Mouse (Mus musculus) midbrain, postnatal 0 days (tissue): Measurements from ENCODE around the gene Slc7a1. TPM values are rescaled to one million over a fixed set of nuclear protein-coding genes. Genes with fewer than 3 reads are reported as not detected.

ENCODE experiments used
- ATAC-seq: fragments of 200-750 bp; cut with Nextera tagmentation; 2 replicates; pipeline ENCODE4 v1.8.0; 2017; ENCODE audit warnings: moderate number of reproducible peaks, mild to moderate bottlenecking, moderate TSS enrichment, moderate library complexity; ENCODE audit not compliant: low FRiP score
- DNase-seq: peaks from one replicate; pipeline ENCODE4 v3.0.0-alpha.2; 2015; ENCODE audit warnings: low spot score
- H3K27ac ChIP-seq: fragments of 300-500 bp; sonication (generic); 2 replicates; pipeline ENCODE4 v1.5.1; 2014; ENCODE audit warnings: low read depth, mild to moderate bottlenecking, low read length, mixed read lengths
- H3K27me3 ChIP-seq: fragments of 300-500 bp; sonication (generic); 2 replicates; pipeline ENCODE4 v1.6.1; 2014; ENCODE audit warnings: low read length, control low read depth, mixed read lengths; ENCODE audit not compliant: insufficient read depth
- H3K36me3 ChIP-seq: fragments of 300-500 bp; sonication (generic); 2 replicates; pipeline ENCODE4 v1.6.1; 2014; ENCODE audit warnings: low read length, control low read depth, mixed read lengths; ENCODE audit not compliant: insufficient read depth
- H3K4me1 ChIP-seq: fragments of 300-500 bp; sonication (generic); 2 replicates; pipeline ENCODE4 v1.6.1; 2014; ENCODE audit warnings: mild to moderate bottlenecking, control low read depth, antibody characterized with exemption, low read length, mixed read lengths; ENCODE audit not compliant: insufficient read depth
- H3K4me2 ChIP-seq: fragments of 300-500 bp; sonication (generic); 2 replicates; pipeline ENCODE4 v1.6.1; 2014; ENCODE audit warnings: low read depth, mild to moderate bottlenecking, low read length, mixed read lengths; ENCODE audit not compliant: poor library complexity, severe bottlenecking
- H3K4me3 ChIP-seq: fragments of 300-500 bp; sonication (generic); 2 replicates; pipeline ENCODE4 v1.5.1; 2014; ENCODE audit warnings: low read depth, mild to moderate bottlenecking, low read length, moderate library complexity
- H3K9ac ChIP-seq: fragments of 300-500 bp; sonication (generic); replicated peaks from 2 replicates; pipeline ENCODE4 v1.6.1; 2014; ENCODE audit warnings: mild to moderate bottlenecking, low read length, moderate library complexity, mixed read lengths; ENCODE audit not compliant: poor library complexity, severe bottlenecking
- H3K9me3 ChIP-seq: fragments of 300-500 bp; sonication (generic); 2 replicates; pipeline ENCODE4 v1.6.1; 2016; ENCODE audit warnings: low read length, control low read depth
- CTCF ChIP-seq: IDR thresholded peaks from 2 replicates; pipeline ENCODE4 v1.5.1; 2016; ENCODE audit warnings: antibody characterized with exemption, mild to moderate bottlenecking
- WGBS: fragments of 180-500 bp; shearing (Covaris S2); extraction: QIAGEN DNeasy Blood & Tissue Kit; methylation state at CpG from one replicate; pipeline ENCODE4 v1.1.7; 2014; 5-methylcytosine and 5-hydroxymethylcytosine counted together
- polyA plus RNA-seq: library from polyadenylated mRNA; unstranded; fragments of >200 nt; fragmentation: Nextera tagmentation; extraction: Ambion mirVana; gene quantifications from 2 replicates; pipeline ENCODE4 v1.2.1, GENCODE M21; 2015
- total RNA-seq: library from RNA; depleted of rRNA; stranded (reverse); fragments of >200 nt; gene quantifications from 2 replicates; pipeline ENCODE4 v1.2.3, GENCODE M21; 2014

Slc7a1 gene
- total and polyA plus RNA-seq, 2 experiments from 2014 or later: 33.8 to 49.8 TPM

DNA sequence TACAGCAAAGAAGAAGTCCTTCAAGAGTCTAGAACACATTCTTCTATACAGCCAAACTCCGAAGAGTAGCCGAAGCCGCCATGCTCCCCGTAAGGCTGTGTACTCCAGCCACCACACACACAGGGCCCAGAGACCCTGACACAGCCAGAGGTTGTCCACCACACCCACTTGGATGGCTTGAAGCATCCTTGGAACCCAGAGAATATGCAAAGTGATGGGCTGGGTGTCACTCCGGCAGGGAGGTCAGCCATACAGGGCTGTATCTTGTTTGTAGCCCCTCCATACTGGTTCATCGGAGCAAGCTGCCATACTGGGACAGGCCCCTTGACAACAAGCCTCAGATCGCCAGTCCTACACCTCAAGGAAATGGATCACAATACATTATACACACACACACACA is 37.4 kb downstream of the Slc7a1 start:
- no peak for TF ChIP-seq CTCF

DNA sequence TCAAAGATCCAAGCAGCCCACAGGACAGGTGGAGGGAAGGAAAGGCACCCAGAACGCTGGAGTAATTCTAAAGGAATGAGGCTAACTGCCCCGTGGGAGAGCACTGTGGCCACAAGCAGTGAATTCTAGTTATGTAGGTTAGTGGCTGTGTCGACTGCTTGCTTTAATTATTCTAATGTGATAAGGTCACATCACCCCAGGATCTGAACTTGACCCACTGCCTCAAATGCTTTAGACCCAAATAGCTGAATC is 38.0 kb downstream of the Slc7a1 start:
- H3K9me3 ChIP-seq: no peaks in the 10 kb centered on the region
- no peak for ATAC-seq

More for the DNA sequence above, 37.4 kb downstream of the Slc7a1 start:
- Histone ChIP-seq H3K36me3 (no peaks in the 10 kb centered on the region), H3K27ac (no peak overlapping the region), H3K4me1 (no peaks in the 10 kb centered on the region), H3K4me2 (no peak overlapping the region), H3K9me3 (no peaks in the 10 kb centered on the region), H3K27me3 (no peaks in the 10 kb centered on the region), H3K4me3 (no peak overlapping the region), H3K9ac (no peak overlapping the region)
- no peak for ATAC-seq
- 100% methylated on average over 7 of the region's 7 CpGs for WGBS
- no peak for DNase-seq

DNA sequence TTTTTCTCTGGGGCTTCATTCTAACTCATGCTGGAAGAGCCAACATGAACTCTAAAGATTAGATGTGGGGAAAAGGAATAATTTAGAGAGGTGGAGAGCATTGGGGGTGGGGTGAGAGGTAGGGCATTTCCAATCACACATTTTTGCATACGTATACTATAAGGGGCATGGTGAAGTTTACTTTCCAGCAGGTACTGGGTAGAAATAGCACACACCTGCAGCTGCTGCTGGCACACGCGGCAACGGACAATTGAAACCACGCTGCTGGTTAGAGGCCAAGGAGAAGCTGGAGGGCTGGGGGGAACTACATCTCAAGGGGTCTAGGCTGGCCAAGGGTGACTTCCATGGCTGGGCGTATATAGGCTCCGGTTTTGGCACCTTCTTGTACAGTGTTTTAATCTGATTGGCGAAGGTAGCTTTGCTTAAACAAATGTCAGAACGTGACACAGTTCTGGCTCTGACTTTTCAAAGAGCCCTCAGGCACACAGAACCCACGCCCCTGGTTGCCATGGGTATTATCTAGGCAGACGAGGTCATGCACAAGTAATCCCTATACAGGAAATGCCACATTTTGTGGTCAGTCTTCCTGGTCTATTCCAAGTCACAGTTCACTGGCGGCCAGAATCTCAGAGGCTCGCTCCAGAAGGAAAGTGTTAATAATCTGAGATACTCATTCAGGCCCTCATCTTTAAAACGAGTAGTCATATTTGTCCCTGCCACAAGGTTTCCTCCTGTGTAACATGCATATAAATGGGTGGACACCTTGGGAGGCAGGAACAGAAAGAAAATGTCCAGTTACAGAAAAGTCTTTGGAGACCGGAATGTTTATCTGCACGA is 38.6 kb downstream of the Slc7a1 start:
- no peaks in the 10 kb centered on the region for H3K4me1 ChIP-seq
- DNase-seq: no peak
- no peaks in the 10 kb centered on the region for H3K36me3 ChIP-seq
- no peak overlapping the region for H3K9ac ChIP-seq
- ATAC-seq: no peak
- no peaks in the 10 kb centered on the region for H3K27me3 ChIP-seq
- H3K4me2 ChIP-seq: no peak overlapping the region
- 68% methylated on average over 16 of the region's 16 CpGs for WGBS
- no peak overlapping the region for H3K27ac ChIP-seq
- no peak overlapping the region for H3K4me3 ChIP-seq
- TF ChIP-seq CTCF: no peak
- no peaks in the 10 kb centered on the region for H3K9me3 ChIP-seq

More for the DNA sequence above, 38.0 kb downstream of the Slc7a1 start:
- no peak overlapping the region for H3K9ac ChIP-seq
- no peak overlapping the region for H3K4me3 ChIP-seq
- DNase-seq: no peak
- H3K27ac ChIP-seq: no peak overlapping the region
- no peak overlapping the region for H3K4me2 ChIP-seq
- no peaks in the 10 kb centered on the region for H3K4me1 ChIP-seq
- no peak for TF ChIP-seq CTCF
- no peaks in the 10 kb centered on the region for H3K27me3 ChIP-seq
- 62% methylated on average over 3 of the region's 3 CpGs for WGBS
- no peaks in the 10 kb centered on the region for H3K36me3 ChIP-seq

DNA sequence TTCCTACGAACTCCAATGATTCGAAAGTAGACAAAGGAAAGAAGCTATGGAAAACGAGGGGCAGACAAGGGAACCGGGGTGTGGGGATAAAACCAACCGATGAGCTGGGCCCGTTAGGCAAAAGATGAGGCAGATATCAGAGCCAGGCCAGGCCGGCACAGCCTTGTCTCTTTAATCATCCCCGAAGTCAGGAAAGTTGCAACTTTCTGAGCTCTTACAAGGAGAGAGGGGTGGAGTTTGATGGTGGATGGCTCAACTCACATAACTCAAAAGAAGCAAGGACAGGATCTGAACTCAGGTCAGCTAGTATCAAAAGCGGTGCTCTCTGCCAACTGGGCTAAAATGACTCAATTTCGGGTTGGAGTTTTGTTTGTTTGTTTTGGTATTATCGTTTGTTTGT is 40.6 kb downstream of the Slc7a1 start:
- Histone ChIP-seq H3K4me1 (no peaks in the 10 kb centered on the region), H3K27ac (no peak overlapping the region), H3K4me2 (no peak overlapping the region), H3K4me3 (no peak overlapping the region), H3K27me3 (no peaks in the 10 kb centered on the region), H3K9ac (no peak overlapping the region), H3K36me3 (peaks cover 2% of the 10 kb centered on the region; the same call in 1 of the 2 replicates), H3K9me3 (no peaks in the 10 kb centered on the region)
- WGBS: 94% methylated on average over 11 of the region's 11 CpGs
- no peak for DNase-seq
- ATAC-seq: no peak
- TF ChIP-seq CTCF: no peak

DNA sequence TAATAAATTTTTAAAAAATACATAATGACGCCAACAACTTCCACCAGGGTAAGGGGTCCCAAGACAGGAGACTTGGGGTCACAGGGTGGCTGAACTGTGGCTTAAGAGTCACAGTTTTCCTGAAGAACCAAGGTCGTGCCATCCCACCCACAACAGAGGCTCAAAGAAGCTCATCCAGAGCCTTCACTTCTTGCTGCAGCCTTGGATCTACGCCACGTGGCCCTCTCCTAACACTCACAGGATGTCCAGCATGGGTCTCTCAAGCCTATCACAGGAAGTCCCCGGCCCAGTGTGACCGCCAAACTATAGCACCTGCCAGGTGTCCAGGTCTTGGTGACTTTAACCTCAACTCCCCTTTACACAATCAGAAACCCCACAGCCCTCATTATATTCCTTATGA is 42.5 kb downstream of the Slc7a1 start:
- Histone ChIP-seq H3K36me3 (peaks cover 3% of the 10 kb centered on the region; the same call in 1 of the 2 replicates), H3K4me3 (no peak overlapping the region), H3K9me3 (no peaks in the 10 kb centered on the region), H3K4me1 (no peaks in the 10 kb centered on the region), H3K9ac (no peak overlapping the region), H3K27ac (no peak overlapping the region), H3K27me3 (no peaks in the 10 kb centered on the region), H3K4me2 (no peak overlapping the region)
- WGBS: 96% methylated on average over 6 of the region's 6 CpGs
- no peak for ATAC-seq
- DNase-seq: no peak
- no peak for TF ChIP-seq CTCF

DNA sequence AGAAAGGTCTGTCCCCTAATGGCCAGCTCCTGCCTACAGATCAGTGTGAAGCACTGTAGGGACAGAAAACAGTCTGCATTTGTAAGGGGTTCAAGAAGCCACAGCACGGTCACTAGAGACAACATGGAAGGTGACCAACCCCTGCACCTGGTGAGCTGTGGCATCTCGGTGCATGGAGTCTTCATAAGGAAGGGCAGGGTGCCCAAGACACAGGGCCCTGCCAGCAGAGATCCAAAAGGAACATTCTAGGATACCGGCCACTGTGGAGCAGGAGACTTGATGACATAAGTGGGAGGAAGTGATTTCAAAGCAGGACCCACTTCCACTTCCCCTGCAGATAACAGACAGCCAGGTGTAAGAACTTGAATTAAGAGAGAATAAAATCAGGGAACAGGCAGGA is 43.9 kb downstream of the Slc7a1 start:
- Histone ChIP-seq H3K4me3 (no peak overlapping the region), H3K4me1 (no peaks in the 10 kb centered on the region), H3K4me2 (no peak overlapping the region), H3K36me3 (peaks cover 6% of the 10 kb centered on the region; the same call in 1 of the 2 replicates), H3K9me3 (no peaks in the 10 kb centered on the region), H3K9ac (no peak overlapping the region), H3K27me3 (no peaks in the 10 kb centered on the region), H3K27ac (no peak overlapping the region)
- TF ChIP-seq CTCF: no peak
- WGBS: 88% methylated on average over 3 of the region's 3 CpGs
- DNase-seq: no peak
- ATAC-seq: no peak
